Mouse (Mus musculus) CH12.LX (cell line): Measurements from ENCODE around the gene Agmat.

Experiments
- CTCF ChIP-seq, 2 experiments: IDR thresholded peaks in 1 of 2; conservative IDR thresholded peaks in 1 of 2; 2 replicates each; pipeline ENCODE4 v1.5.1; 2011 to 2012; ENCODE audit warnings: low read depth in 2 of 2, low read length in 2 of 2, improper control_type of control experiment in 1 of 2, inconsistent platforms in 1 of 2, mild to moderate bottlenecking in 1 of 2, moderate library complexity in 1 of 2
- E2F4 ChIP-seq: IDR thresholded peaks from 2 replicates; pipeline ENCODE4 v1.6.1; 2011; ENCODE audit warnings: low read depth, low read length, improper control_type of control experiment; ENCODE audit not compliant: insufficient replicate concordance
- EP300 ChIP-seq: IDR thresholded peaks from 2 replicates; pipeline ENCODE4 v1.6.1; 2011; ENCODE audit warnings: low read length, improper control_type of control experiment
- HCFC1 ChIP-seq: IDR thresholded peaks from 2 replicates; pipeline ENCODE4 v1.6.1; 2012; ENCODE audit warnings: low read depth, mild to moderate bottlenecking, inconsistent platforms, low read length, improper control_type of control experiment
- MAFK ChIP-seq: IDR thresholded peaks from 2 replicates; pipeline ENCODE4 v1.6.1; 2011; ENCODE audit warnings: low read length, improper control_type of control experiment; ENCODE audit not compliant: insufficient replicate concordance
- MAX ChIP-seq: IDR thresholded peaks from 2 replicates; pipeline ENCODE4 v1.6.1; 2011; ENCODE audit warnings: low read length, improper control_type of control experiment
- MXI1 ChIP-seq: IDR thresholded peaks from 2 replicates; pipeline ENCODE4 v1.6.1; 2011; ENCODE audit warnings: mild to moderate bottlenecking, low read depth, low read length, improper control_type of control experiment
- NELFE ChIP-seq: IDR thresholded peaks from 2 replicates; pipeline ENCODE4 v1.6.1; 2011; ENCODE audit warnings: low read depth, low read length, improper control_type of control experiment
- PAX5 ChIP-seq: IDR thresholded peaks from 2 replicates; pipeline ENCODE4 v1.6.1; 2012; ENCODE audit warnings: low read length, inconsistent platforms, mixed read lengths
- POLR2A ChIP-seq: IDR thresholded peaks from 2 replicates; pipeline ENCODE4 v1.6.1; 2011; ENCODE audit warnings: low read depth, mild to moderate bottlenecking, improper control_type of control experiment, low read length
- RAD21 ChIP-seq: IDR thresholded peaks from 2 replicates; pipeline ENCODE4 v1.6.1; 2011; ENCODE audit warnings: low read depth, mild to moderate bottlenecking, low read length, improper control_type of control experiment, moderate library complexity
- TCF12 ChIP-seq: IDR thresholded peaks from 2 replicates; pipeline ENCODE4 v1.6.1; 2014; ENCODE audit warnings: low read depth, mild to moderate bottlenecking, inconsistent platforms, low read length, improper control_type of control experiment
- UBTF ChIP-seq: IDR thresholded peaks from 2 replicates; pipeline ENCODE4 v1.6.1; 2012; ENCODE audit warnings: low read depth, mild to moderate bottlenecking, inconsistent platforms, low read length, improper control_type of control experiment, moderate library complexity
- ZNF384 ChIP-seq: IDR thresholded peaks from 2 replicates; pipeline ENCODE4 v1.6.1; 2012; ENCODE audit warnings: low read depth, low read length, improper control_type of control experiment, inconsistent platforms

DNA sequence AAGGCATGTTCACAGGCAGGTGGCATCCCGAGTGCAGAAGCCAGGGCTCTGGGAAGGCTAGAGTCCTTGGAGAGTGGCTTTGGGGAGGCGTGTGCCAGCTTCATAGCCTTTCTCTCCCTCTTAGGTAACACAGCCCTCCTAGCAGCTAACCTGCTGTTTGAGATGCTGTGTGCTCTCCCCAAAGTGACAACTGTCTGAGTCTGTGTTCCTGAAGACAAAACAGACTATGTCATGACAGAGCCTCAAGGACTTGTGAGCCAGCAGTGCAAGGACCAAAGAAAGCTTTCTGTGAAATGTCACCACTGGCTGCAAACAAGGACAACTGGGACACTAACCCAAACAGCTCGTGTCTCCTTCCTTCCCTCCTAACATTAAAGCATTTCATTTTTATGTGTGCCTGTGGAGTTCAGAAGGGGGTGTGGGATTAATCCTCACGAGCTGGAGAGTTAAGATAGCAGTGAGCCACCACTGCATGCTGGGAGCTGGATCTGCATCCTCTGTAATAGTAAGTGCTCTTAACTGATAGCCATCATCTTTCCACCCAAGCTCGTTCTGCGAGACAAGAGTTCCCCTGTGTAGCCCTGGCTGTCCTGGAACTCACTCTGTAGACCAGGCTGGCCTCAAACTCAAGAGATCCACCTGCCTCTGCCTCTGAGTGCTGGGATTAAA lies 12.5 kb downstream of the Agmat start:
- TF ChIP-seq TCF12 = no peak
- no peak for TF ChIP-seq E2F4
- TF ChIP-seq CTCF (conservative IDR thresholded peaks at IDR 0.05 in 1 of 2, IDR thresholded peaks at IDR 0.05 in 1 of 2; ENCODE audit: low read depth in 2 of 2, low read length in 2 of 2) = no peak
- no peak for TF ChIP-seq ZNF384
- no peak for TF ChIP-seq HCFC1
- no peak for TF ChIP-seq POLR2A
- no peak for TF ChIP-seq RAD21
- TF ChIP-seq MXI1 = no peak
- no peak for TF ChIP-seq PAX5
- no peak for TF ChIP-seq MAX
- TF ChIP-seq EP300 = no peak
- no peak for TF ChIP-seq NELFE
- no peak for TF ChIP-seq MAFK
- TF ChIP-seq UBTF = no peak
